Mouse (Mus musculus) lung, postnatal 0 days (tissue): ENCODE results near the gene Timm22.

ENCODE experiments used
- CTCF ChIP-seq: IDR thresholded peaks from 2 replicates; pipeline ENCODE4 v1.5.1; 2016; ENCODE audit warnings: antibody characterized with exemption, mild to moderate bottlenecking
- EP300 ChIP-seq: IDR thresholded peaks from 2 replicates; pipeline ENCODE4 v1.6.1; 2016; ENCODE audit warnings: antibody characterized with exemption, mild to moderate bottlenecking, control low read depth

- TF ChIP-seq CTCF (peak; percentile 98), EP300 (no peak)
Observed at GRCm38 (mm10) chr11:76456233-76456632, 49.5 kb downstream of the Timm22 start.
